Mouse (Mus musculus): ENCODE measurements around the gene Aco2.

The Aco2 gene

DNA sequence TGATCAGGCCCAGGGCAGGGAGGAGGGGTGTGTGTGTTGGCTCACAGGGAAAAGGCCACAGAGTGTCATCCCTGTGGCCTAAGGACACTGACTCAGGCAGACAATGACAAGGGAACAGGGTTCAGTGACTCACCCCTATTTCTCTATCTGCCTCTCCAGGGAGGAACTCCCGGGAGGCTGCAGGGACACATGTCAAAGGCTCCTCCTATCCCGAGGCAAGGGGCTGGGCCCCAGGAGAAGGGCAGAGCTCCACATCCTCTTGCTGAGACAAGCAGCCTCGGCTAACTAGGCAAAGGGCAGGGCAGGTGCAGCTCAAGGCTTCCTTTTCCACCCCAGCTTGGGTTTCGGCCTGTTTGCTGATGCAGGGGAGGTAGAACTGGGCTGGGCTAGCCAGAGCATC lies 26.4 kb upstream of the Aco2 start:
- DNase-seq (ENCODE audit: low spot score in 2 of 2): no peak

DNA sequence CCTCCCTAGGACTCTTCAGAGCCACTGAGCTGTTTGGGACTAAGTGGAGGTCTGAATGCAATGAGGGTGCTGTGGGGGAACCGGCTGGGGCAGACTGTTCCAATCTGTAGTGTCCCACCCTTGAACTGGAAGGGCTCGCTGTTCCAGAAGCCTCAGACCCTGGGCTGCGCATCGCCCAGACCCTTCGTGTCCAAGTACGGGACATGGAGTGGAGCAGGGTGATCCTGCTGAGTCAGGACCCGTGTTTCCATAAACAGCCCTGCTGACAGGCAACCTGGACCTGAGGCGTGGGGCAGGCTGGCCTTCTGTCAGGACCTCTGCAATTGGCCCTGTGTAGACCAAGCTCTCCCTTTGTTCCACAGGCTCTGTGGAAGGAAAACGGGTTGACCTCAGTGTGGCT lies 25.4 kb upstream of the Aco2 start:
- no peak for DNase-seq (ENCODE audit: low spot score in 2 of 2)

DNA sequence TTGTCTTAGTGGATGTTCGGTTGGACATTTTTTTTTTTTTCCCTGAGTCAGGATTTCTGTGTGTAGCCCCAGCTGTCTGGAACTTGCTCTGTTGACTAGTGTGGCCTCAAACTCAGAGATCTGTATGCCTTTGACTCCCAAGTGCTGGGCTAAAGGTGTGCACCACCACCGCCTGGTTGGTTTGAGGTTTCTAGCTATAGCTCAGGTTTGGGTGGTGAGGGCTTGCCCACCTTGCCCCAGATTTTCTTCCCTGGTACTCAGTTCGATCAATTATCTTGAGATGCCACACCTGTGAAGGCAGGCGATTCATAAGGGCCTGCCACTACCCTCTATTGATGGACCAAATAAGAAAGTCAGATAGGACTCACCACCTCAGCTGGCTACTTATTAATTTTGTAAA lies 24.9 kb upstream of the Aco2 start:
- DNase-seq (ENCODE audit: low spot score in 2 of 2): no peak

DNA sequence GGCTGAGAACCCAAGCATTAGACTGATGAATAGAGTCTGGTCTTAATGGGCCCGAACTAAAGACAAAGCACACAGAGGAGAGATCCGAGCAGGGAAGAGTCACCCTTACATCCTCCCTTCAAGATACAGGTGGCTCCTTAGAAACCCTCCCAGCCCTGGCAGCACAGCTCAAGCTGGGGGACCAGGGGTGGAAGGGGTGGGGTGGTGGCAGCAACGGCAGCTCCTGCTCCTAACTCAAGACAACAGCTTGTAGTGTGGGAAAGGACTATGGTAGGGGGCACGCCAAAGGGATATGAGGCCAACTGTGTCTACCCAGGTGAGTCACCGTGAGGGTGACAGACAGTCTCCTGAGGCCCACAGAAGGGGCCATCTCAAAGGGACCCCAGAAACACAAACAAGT lies 24.2 kb upstream of the Aco2 start:
- DNase-seq (ENCODE audit: low spot score in 2 of 2): no peak

DNA sequence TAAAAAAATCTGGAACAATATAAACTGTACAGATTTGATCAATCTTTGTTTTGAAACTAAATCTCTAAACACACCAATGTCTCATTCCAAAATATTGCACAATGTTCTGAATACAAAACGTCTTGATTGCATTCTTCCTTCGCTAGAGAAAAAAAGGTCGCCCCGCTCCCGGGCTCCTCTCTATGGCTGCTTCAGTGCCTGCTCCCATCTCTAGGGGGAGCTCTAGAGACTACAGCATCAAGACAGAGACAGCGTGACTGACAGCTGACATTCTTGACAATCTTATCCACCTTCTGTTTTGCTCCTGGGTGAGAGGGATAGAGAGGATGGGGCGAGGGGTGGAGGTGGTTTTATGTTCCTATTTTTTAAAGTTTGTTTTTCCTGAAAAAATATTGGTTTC lies 23.8 kb upstream of the Aco2 start:
- peak; percentile 51 to 78 for DNase-seq (ENCODE audit: low spot score in 2 of 2)

DNA sequence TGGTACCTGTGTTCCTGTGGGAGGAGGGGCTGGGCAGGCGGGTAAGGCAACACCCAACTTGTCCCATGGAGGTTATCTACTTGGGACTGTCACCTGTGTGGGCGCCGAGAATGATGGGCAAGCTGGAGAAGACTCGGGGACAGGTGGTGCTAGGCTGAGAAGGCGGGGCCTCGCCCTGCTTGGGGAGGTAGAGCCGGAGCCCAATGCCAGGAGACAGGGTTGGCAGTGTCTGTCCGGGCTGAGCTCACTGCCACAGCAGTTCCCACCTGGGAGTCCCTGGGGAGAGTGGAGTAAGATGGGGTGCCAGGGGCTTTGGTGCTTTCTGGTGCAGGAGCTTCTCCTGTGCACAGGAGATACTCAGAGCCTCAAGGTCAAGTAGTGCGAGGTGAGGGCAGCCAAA lies 23.0 kb upstream of the Aco2 start:
- DNase-seq (ENCODE audit: low spot score in 2 of 2): no peak

DNA sequence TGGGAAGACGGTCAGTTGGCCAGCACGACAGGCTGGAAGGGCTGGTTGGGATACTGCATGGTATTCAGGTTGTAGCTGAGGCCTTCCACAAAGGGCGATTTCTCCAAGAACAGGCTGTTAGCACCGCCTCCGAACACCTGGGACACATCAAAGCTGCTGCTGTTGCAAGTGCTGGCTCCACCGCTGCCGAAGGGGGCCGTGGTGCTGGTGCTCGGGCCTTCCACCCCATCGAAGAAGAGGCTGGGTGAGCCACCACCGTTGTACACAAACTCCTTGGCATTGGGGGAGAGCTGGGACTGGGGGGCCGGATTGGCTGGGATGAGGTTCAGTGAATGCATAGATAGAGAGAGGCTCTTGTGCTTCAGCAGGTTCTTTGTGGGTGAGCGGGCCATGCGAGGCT lies 21.4 kb upstream of the Aco2 start:
- DNase-seq (ENCODE audit: low spot score in 2 of 2): no peak

DNA sequence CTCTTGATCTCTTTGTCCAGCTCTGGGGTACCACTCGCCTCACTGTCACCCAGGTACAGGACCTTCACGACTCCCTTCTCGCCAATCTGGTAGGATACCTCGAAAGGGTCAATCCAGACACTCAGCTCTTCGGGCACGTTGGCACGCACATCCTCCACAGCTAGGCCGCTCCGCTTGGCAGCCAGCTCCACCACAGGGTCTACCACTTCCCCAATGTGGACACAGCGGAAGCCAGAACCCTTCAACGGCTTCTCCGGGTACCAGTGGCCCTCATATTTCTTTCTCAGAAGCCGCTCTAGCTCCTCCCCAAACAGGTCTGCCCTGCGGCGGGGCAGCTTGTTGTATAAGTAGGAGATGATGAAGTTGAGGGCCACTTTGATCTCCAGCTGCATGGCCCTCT lies 20.7 kb upstream of the Aco2 start:
- no peak for DNase-seq (ENCODE audit: low spot score in 2 of 2)

DNA sequence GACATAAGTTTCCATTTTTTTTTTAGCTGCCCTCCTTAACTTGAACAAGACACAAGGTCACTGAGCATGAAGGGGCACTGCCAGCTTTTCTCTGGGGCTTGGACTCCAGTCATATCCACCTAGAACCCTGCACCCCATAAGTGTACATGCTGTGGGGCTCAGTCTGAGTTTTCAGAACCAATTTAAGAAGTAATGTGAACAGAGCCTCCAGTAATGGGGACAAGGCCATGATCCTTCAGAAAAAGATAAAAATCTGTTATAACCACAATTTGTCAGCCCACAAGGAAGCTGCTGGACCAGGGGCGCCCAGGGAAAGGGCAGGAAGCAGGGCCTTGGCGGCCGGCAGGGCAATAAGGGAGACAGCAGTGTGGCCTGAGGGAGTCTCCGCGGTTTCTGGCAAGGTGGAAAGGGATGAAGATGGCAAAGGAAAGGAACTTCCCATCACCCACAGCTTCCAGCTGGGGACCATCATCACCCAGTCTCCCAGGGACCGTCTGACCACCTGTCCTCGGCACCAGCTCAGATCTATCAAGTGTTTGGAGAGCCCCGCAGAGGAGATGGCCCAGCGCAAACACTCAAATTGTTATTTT lies 19.6 kb upstream of the Aco2 start:
- no peak for DNase-seq (ENCODE audit: low spot score in 2 of 2)

DNA sequence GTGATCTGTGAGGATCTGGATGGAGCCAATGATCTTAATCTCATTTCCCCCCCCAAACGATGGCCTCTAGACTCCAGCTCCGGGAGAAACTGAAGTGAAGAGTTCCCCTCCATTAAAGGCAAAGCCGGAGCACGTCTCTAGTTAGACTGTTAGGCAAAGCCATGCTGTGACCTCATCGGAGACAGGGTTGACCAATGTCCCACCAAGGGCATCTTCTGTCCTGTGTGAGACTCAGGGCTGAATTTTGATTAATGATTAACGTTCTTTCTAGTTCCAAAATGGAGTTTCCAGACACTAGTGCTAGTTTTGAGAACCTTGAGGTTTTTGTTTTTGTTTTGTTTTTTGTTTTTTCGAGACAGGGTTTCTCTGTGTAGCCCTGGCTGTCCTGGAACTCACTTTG lies 19.0 kb upstream of the Aco2 start:
- no peak for DNase-seq (ENCODE audit: low spot score in 2 of 2)

DNA sequence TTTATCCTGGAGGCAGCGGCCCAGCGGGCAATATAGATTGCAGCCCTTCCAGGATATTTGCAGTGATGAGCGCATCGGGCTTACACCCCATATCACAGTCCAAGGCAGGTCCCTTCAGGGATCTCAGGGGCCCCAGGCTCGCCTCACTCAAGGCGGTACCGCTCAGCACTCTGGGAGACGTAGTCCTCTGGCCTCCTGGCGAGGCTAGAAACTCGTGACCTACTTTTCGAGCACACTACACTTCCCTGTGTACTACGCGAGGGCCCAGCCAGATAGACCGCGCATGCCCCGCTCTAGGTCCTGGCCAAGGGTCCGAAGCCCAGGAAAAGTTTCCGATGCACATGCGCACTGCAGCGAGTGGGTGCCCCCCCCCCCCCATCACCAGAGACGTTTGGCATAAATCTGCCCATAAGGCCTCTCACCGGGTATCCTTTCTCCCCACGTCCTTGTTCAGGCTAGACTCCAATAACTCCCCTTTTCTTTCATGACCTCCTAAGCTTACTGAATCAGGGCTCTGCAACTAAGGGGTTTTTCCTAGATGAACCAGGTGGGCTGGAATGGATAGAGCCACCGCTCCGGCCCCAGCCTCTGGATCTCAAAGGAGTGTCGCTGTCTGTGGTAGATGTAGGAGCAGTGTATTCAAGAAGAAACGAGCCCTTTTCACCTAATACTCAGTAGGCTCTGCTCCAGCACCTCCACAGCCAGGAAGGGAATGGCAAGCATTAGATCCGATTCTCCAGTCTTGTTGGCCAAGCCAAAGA lies 15.9 kb upstream of the Aco2 start:
- DNase-seq (ENCODE audit: low spot score in 2 of 2): peak; percentile 55 to 86

DNA sequence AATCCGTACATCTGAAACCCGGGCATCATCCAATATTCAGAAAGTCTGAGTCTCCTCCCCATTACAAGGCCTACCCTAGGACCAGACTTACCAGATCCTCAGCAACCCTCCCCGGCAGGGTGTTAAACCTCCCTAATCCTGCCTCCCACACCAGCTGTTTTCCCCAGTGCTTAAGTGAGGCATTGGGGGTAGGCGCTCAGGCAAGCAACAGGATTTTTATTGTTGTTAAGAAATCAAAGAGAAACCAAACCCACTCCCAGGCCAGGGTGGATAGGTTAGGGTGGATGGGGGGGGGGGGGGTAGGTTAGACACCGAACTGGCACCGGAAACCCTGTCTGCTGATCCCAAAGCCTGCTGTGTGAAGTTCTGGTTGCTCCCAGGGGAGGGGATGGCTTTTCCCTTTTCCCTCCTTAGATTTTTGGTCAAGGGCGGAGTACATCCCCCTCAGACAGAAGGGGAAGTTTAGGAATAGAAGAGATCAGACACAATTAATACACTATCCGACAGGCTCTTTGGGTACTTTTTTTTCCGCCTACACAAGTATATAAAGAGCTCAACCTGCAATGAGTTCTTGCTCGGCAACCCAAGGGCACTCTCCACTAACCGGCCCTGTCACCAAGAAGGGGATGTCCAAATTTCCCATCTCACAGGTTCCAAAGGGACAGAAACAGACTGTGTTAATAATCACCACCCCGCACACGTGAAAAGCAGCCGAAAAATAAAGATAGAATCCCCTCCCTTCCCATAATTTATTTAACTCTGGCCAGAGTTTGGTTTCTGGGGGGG lies 15.0 kb upstream of the Aco2 start:
- peak; percentile 41 to 46 for DNase-seq (ENCODE audit: low spot score in 2 of 2)

DNA sequence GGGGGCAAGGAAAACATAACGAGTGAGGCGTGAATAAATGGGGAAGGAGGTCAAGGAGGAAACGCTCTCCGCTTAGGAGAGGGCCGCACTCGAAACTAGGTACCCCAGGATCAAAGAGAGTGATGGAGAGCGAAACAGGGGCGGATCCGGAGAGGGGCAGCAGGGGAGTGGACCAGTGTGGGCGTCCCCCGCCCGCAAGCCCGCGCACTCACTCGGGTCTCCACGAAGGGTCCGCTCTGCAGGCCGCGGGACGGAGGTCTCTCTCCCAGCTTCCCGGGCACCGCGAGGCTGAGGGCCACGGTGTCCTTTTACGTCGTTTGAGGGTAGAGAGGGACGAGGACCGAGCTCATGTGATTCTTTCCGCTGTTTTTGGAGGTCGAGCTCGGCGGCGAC lies 14.4 kb upstream of the Aco2 start:
- no peak for DNase-seq (ENCODE audit: low spot score in 2 of 2)

DNA sequence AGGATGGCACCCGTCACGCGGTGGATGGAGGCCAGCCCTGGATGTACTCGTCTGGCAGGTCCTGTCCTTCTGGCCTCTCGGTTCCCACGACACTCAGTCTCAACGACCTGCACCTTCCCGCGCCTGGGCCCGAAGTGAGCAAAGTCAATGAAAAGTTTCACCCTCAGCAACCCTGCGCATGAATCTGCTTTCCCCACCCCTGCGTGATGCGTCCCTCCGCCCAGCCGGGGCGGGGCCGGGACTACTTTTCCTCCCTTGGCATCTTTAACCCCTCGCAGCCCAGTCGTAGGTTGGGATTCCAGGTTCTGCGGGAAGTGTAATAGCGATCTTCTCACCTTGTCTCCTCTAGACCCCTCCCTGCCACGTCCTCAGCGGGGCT lies 14.0 kb upstream of the Aco2 start:
- DNase-seq (ENCODE audit: low spot score in 2 of 2): peak; percentile 92 to 93

DNA sequence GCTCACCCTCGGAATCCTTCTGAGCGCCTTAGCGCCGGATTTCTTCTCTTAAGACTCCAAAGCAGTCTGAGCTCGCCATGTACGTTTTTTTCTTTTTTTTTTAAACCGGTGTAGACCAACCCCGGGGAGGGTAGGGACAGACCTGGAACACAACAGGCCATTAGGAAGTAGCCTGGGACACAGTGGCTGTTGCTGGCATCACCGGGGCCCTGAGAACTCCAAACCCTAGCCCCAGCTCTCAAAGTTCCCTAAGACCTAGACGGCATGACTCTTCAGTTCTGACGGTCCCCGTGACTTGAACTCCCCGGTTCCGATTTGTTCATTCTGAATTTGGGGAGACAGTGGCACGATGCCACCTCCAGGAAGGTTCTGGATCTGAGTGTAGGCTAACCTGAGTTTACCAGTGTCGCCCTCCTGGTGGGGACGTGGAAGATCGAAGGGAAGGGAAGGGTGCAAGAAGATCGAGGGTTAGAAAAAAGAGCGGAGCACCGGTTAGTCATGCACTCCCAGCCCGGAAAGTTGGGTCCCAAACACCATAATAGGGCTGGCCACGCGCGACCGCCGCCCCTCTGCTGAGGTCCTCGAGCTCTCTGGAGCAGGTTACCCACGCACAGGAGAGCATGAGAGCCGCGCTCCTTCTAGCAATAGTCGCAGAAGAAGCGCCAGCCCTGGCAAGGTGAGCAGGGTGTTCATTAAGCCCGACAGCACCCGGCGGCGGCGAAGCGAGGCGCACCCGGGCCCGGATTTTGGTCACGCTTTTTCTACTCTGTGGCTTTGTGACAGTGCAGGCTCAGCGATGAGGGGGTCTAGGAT lies 13.4 kb upstream of the Aco2 start, which contains the start of gene Tob2:
Gene Tob2 (minus strand): TSS at position 280 of the 813 bp plus-strand sequence.
- peak; percentile 73 to 76 for DNase-seq (ENCODE audit: low spot score in 2 of 2)

DNA sequence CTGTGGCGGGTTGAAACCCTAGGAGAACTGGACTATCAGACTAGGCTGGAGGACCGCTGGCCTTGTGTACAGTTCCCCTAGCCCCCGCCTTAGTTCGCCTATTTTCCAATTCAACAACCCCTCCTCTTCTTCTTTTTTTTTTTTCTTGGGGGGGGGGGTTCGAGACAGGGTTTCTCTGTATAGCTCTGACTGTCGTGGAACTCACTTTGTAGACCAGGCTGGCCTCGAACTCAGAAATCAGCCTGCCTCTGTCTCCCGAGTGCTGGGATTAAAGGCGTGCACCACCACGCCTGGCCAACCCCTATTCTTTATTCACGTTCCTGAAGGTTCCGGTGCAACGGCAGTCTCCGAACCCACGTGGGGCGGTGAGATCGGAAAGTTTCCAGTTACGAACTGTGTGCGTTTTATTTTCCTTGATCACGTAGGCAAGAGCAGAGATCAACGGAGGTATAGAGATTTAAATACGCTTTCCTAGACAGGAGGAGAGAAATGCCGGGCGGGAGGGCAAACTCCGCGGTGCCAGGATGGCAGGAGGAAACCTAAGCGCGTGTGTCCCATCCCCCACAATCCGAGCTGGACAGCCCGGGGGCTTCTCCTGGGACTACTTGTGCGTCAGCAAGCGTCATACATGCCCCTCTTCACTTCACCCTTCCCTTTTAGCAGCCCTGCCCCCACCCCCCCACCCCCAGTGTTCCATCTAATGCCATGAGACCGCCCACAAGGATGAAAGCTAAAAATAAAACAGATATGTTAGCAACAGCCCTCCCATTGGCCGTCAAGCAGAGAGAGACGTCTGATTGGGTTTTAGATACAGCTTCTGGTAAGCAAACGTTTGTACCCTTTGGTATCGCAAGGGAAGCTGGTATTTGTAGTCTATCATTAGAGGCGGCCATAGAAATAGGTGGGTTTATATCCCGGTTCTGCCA lies 12.5 kb upstream of the Aco2 start:
- peak; percentile 73 to 75 for DNase-seq (ENCODE audit: low spot score in 2 of 2)

DNA sequence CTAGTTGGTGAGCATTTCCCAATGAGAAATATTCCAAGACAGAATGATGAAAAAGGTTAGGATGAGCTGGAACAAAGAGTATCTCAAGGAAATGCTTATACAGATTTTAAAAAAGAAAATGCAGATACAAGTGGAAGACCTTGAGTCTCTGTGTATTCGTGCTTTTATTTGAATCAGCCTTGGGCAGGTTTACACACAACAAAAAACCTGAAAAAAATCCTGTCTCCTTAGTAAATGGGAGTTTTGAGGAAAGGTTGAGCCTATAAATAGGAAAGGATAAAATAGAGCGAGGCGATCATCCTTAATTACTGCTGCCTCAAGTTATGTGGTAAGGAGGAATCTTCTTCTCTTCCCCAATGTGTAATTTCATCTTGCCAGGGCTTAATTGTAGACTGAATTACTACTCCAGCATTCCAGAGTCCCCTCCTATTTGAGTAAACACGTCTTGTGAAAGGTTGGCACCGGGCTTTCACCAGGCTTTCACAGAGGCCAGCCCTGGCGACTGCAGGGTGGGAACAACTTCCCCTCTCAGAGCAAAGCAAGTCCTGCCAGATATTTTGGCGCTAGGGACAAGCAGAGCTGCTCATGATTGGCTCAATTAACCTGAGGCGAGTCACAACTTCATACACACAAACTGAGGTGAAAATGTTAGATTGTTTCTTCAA lies 11.5 kb upstream of the Aco2 start:
- DNase-seq (ENCODE audit: low spot score in 2 of 2): peak in 1 of 2 experiments; percentile 27

DNA sequence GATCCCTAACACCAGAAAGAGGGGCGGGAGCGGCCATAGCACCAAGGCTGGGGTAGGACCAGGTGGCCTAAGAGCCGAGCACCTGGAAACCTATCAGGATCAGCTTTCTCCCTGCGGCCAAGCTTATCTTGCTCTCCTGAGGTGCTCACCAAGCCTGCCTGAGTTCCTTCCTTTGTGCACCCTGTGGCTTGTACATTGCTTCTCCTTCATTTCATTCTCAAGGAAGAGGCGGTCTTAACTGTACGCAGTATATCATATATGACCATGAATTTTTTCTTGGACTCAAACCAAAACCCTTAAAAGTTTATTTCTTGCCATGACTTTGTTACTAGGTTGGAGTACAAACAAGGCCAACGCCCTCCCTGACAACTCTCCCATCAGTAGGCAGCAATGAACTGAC lies 7.9 kb upstream of the Aco2 start:
- DNase-seq (ENCODE audit: low spot score in 2 of 2): no peak

DNA sequence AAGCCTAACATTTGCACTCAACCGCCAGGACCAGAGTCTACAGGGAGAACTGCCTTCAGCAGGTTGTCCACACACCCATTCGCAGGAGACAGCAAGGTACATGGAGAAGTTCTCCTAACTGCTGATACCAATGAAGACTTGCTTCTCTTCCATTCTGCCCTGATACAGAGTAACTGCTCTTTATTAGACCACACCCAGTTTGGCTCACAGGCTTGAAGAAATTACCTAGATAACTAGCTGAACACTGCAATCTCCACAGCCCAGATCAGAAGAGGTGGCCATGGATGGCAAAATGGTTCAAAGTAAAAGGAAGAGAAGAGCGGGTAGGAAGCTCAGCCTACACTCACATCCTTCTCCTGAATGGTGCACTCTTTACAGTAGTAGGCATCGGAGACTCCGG lies 2.1 kb upstream of the Aco2 start:
- no peak for DNase-seq (ENCODE audit: low spot score in 2 of 2)

DNA sequence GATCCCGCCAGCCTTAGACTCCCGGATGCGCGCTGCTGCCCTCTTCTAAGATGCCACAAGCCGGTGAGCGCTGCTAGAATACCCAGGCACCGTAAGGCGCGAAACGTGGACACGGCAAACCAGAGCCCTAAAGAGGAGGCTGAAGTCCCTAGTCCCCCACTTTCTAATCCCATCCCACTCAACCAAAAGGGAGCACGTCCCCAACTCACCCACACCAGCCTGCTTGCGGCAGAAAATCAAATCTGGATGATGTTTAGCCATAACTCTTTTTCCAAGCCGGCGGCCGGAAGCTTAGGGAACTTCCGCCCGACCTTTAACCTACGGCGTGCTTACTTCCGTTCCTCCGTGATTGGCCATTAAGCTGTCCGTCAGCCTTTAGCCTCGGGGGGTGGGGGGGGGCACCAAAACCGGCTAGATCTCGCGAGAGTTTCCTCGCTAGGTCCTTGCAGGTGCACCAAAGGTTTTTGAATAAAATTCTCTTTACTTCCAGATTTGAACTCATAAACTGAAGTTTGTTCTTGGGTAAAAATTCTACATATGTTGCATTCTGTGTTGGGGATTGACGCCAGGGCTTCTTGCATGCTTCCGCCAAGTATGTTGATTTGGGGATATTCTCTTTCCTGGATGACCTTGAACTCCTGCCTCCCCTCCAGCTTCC lies 376 bp upstream of the Aco2 start, which contains the start of gene Phf5a:
Gene Phf5a (minus strand): TSS at position 308 of the 658 bp plus-strand sequence.
- peak; percentile 79 to 88 for DNase-seq (ENCODE audit: low spot score in 2 of 2)

Data from spleen, postnatal 10 days (tissue).